Mouse (Mus musculus) lung, postnatal 0 days (tissue): Measurements from ENCODE around the gene AU022252.

Source experiments
- CTCF ChIP-seq: IDR thresholded peaks from 2 replicates; pipeline ENCODE4 v1.5.1; 2016; ENCODE audit warnings: antibody characterized with exemption, mild to moderate bottlenecking
- EP300 ChIP-seq: IDR thresholded peaks from 2 replicates; pipeline ENCODE4 v1.6.1; 2016; ENCODE audit warnings: antibody characterized with exemption, mild to moderate bottlenecking, control low read depth

DNA sequence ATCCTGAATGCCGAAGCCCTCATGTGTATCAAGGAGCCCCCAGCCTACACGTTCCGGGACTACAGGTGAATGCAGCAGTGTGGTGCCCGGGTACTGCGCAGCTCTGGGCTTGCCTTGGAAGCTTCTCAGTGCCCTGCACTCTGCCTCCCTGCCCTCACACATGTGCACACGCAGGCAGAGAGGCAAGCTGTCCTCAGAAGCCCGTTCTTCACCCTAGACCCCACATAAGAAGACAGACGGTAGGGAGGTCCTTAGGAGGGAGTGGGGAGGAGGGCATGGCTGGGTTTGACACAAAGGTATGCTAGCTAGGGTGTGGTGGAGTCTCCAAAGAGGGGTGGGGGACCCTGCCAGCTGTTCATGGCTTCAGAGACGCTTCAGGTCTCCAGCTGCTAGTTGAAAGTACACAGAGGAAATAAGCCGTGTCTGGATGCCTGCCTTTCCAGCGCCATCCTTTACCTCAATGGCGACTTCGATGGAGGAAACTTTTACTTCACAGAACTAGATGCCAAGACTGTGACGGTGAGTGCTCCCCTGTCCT is 14.2 kb upstream of the AU022252 start:
- TF ChIP-seq CTCF (no peak), EP300 (no peak)
